Mouse (Mus musculus) lung, adult 2 months (tissue): ENCODE measurements around the gene Chchd1.

ENCODE experiments used
- CTCF ChIP-seq: fragments of 200-500 bp; IDR thresholded peaks from 2 replicates; pipeline ENCODE4 v1.5.1; 2011; ENCODE audit warnings: mild to moderate bottlenecking, low read length, control low read depth; ENCODE audit not compliant: insufficient read depth
- POLR2A ChIP-seq: fragments of 200-500 bp; IDR thresholded peaks from 2 replicates; pipeline ENCODE4 v1.6.1; 2011; ENCODE audit warnings: low read depth, mild to moderate bottlenecking, control low read depth, low read length, borderline replicate concordance; ENCODE audit errors: extremely low read depth

DNA sequence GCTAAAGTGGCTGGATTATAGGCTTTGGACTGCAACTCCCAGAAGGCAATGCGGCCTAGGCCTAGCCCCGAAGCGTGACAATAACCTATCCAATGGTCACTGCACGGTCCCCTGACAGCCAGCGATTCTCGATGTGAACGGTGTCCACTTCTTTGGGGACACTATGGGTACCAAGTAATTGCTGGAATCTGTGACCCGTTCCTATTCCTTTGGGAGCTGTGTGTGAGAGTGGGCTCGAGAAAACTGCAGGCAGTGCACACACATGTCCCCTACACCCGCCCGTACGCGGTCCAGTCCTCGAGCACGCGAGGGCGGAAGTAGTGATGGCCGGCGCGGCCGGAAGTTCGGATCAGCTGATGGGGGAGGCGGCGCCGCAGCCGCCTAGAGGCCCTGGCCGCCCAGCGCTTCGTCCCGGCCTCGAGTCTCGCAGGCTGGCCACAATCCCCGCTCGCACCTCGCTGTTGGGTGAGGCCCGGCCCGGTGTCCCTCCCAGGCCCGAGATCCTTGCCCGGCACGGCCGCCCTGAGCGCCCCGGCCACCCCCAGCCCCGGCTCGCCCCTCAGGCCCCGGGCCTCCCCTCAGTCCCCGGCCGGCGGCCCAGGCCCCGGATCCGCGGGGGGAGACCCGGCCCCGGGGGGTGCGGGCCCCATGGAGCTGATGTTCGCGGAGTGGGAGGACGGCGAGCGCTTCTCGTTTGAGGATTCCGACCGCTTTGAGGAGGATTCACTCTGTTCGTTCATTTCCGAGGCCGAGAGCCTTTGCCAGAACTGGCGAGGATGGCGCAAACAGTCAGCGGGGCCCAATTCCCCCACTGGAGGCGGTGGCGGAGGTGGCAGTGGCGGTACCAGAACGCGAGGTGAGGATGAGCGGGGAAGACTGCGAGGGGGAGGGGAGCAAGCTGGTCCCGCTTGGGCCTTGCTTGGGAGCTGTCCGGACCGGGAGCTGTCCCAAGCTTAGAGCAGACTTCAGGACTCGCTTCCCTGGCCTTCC, 4.7 kb downstream of the Chchd1 start, which contains the start of gene Zswim8:
- TF ChIP-seq CTCF: no peak
- peak; percentile 75; the same call in 1 of the 2 replicates for TF ChIP-seq POLR2A
